Mouse (Mus musculus) stomach, embryonic 14.5 days (tissue): ENCODE data around the gene Lrmda. TPM values are rescaled to one million over a fixed set of nuclear protein-coding genes. Genes with fewer than 3 reads are reported as not detected.

Experiments used
- ATAC-seq: fragments of 200-750 bp; cut with Nextera tagmentation; 2 replicates; pipeline ENCODE4 v1.8.0; 2017; ENCODE audit warnings: low read depth, moderate TSS enrichment; ENCODE audit not compliant: insufficient number of reproducible peaks, insufficient read depth, low FRiP score
- H3K27ac ChIP-seq: fragments of 300-500 bp; sonication (generic); 2 replicates; pipeline ENCODE4 v1.5.1; 2014; ENCODE audit warnings: mild to moderate bottlenecking, low read length, moderate library complexity, mixed read lengths
- H3K27me3 ChIP-seq: fragments of 300-500 bp; sonication (generic); 2 replicates; pipeline ENCODE4 v1.6.1; 2014; ENCODE audit warnings: low read length, control low read depth, mixed read lengths; ENCODE audit not compliant: control insufficient read depth, insufficient read depth
- H3K36me3 ChIP-seq: fragments of 300-500 bp; sonication (generic); 2 replicates; pipeline ENCODE4 v1.6.1; 2014; ENCODE audit warnings: mild to moderate bottlenecking, control low read depth, low read length, moderate library complexity, mixed read lengths; ENCODE audit not compliant: control insufficient read depth, insufficient read depth
- H3K4me1 ChIP-seq: fragments of 300-500 bp; sonication (generic); 2 replicates; pipeline ENCODE4 v1.6.1; 2014; ENCODE audit warnings: low read length, control low read depth, mixed read lengths; ENCODE audit not compliant: control insufficient read depth, insufficient read depth
- H3K4me2 ChIP-seq: fragments of 300-500 bp; sonication (generic); replicated peaks from 2 replicates; pipeline ENCODE4 v1.6.1; 2014; ENCODE audit warnings: low read depth, low read length, control low read depth
- H3K4me3 ChIP-seq: fragments of 300-500 bp; sonication (generic); 2 replicates; pipeline ENCODE4 v1.5.1; 2014; ENCODE audit warnings: low read depth, low read length, control low read depth
- H3K9ac ChIP-seq: fragments of 300-500 bp; sonication (generic); replicated peaks from 2 replicates; pipeline ENCODE4 v1.6.1; 2014; ENCODE audit warnings: low read depth, mild to moderate bottlenecking, control low read depth, low read length, moderate library complexity, mixed read lengths
- H3K9me3 ChIP-seq: fragments of 300-500 bp; sonication (generic); 2 replicates; pipeline ENCODE4 v1.6.1; 2016; ENCODE audit warnings: low read depth, low read length, control low read depth; ENCODE audit not compliant: control insufficient read depth
- WGBS: fragments of 180-500 bp; shearing (Covaris S2); extraction: QIAGEN DNeasy Blood & Tissue Kit; methylation state at CpG from one replicate; pipeline ENCODE4 v1.1.7; 2014; 5-methylcytosine and 5-hydroxymethylcytosine counted together
- polyA plus RNA-seq: library from polyadenylated mRNA; unstranded; fragments of >200 nt; fragmentation: Nextera tagmentation; extraction: Ambion mirVana; gene quantifications from 2 replicates; pipeline ENCODE4 v1.2.1, GENCODE M21; 2014

Lrmda gene
- polyA plus RNA-seq, 1 experiment from 2014 or later, result 0.46 TPM

DNA sequence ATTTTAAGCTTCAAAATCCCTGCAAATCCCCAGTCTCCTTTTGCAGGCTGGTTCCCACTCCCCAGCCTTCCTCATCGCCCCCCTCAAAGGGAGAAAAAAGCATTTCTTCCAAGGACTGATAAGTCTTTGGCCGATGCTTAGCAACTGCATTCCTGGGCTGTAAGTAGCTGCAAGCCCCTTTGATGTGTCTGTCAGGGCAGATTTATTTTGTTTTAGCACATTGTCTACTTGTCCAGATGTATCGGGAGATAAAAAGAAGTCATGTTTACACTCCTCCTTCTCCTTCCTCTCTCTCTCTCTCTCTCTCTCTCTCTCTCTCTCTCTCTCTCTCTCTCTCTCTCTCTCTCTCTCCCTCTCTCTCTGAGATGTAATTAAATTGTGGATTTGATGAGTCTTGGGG is 787.8 kb downstream of the Lrmda start:
- H3K4me2 ChIP-seq, result no peak overlapping the region
- H3K9me3 ChIP-seq, result no peaks in the 10 kb centered on the region
- no peak for ATAC-seq
- no peak overlapping the region for H3K9ac ChIP-seq
- H3K4me3 ChIP-seq, result no peak overlapping the region
- no peaks in the 10 kb centered on the region for H3K27me3 ChIP-seq
- peak overlapping the region; percentile 2; the same call in 1 of the 2 replicates for H3K27ac ChIP-seq
- H3K4me1 ChIP-seq, result peaks cover 30% of the 10 kb centered on the region
- no peaks in the 10 kb centered on the region for H3K36me3 ChIP-seq
- 10% methylated on average over 3 of the region's 3 CpGs for WGBS

DNA sequence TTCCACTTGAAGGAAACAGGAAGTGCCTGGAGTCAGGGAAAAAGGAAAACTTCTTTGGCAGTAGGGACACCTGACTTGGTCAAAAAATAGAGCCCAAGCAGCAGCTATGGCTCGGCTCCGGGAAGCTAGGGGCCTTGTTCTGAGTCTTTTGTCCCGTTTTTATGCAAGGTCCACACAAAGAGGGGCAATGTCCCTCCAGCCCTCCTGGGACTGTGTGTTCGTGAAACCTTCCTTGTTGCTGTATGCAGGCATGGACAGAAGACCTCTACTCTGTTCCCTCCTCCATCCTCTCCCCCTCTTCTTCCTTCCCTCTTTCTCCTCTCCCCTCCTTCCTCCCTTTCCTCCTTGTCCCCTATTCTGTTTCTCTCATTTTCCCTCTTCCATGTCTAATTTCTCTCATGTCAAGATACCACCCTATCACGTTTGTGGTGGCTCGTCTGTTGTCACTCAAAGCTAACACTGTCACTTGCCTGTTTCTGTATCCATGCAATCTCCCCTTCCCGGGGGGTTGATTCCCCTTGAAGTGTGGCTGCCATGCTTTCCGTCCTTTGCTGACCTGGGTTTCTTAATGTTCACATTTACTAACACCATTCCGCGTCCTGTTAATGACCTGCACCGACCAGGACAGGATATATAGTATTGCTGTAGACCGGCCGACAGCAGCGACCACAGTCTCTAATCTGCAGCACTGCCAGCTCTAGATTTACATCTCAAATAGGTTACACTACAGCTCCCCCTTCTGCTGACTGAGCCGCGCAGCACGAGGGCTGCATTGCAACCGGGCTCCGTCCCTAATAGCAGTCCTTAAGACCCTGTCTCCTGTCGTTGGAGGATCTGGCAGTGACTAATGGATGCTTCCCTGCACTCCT is 788.4 kb downstream of the Lrmda start:
- 4% methylated on average over 20 of the region's 20 CpGs for WGBS
- Histone ChIP-seq H3K4me3 (no peak overlapping the region), H3K9ac (no peak overlapping the region)

DNA sequence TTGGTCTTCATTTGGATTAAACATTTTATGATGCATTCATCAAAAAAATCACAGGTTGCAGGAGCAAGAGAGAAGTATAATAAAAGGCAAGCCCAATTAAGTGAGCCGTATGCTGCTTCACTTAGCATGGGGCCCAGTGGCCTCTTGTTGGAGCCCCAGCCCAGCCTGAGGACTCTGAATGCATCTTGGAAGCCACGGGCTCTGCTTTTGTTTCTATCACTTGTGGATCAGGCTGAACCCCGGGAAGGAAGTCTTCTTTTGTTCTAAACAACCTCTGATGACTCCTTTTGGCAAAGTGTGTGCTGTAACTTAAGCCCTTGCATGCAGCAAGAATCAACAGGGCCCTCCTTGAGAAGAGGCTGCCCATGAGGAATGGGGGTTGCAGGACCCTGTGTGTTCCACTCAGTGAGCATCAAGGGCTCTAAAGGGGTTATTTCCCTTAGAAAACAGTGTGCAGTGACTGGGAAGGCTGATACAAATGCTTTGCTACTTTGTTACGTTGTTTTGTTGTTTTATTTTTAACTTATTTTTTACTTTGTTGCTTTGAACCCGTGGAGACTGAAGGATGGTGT is 789.2 kb downstream of the Lrmda start:
- Histone ChIP-seq H3K4me1 (peaks cover 38% of the 10 kb centered on the region), H3K4me3 (no peak overlapping the region), H3K9me3 (no peaks in the 10 kb centered on the region), H3K27ac (peak overlapping the region; percentile 68; the same call in 1 of the 2 replicates), H3K27me3 (no peaks in the 10 kb centered on the region), H3K36me3 (no peaks in the 10 kb centered on the region), H3K9ac (no peak overlapping the region), H3K4me2 (no peak overlapping the region)
- WGBS, result 41% methylated on average over 5 of the region's 5 CpGs
- ATAC-seq, result no peak

More for the DNA sequence above, 788.4 kb downstream of the Lrmda start:
- Histone ChIP-seq H3K27ac (peak overlapping the region; percentile 68; the same call in 1 of the 2 replicates), H3K36me3 (no peaks in the 10 kb centered on the region), H3K9me3 (no peaks in the 10 kb centered on the region), H3K4me1 (peaks cover 33% of the 10 kb centered on the region), H3K27me3 (no peaks in the 10 kb centered on the region), H3K4me2 (peak overlapping the region; percentile 34)
- ATAC-seq, result peak; percentile 83; the same call in 1 of the 2 replicates

DNA sequence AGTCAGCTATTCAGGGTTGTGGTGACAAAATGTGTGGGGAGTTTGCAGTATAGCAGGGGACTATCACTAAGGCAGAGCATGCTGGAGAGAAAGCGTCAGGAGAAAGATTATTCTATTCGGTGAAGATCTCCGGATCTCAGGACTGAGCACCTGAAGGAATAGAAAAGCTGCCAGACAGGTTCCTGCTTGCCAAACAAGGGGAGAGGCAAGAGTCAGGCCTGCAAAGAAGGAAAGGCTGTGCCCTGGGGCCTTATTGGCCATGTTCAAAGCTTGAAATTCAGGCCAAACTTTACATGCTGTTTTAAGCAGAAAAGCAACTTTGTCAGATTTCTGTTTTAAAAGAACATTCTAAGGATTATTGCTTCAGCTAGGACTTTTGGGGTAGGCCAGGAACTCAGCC is 789.7 kb downstream of the Lrmda start:
- no peaks in the 10 kb centered on the region for H3K9me3 ChIP-seq
- WGBS, result 61% methylated on average over 3 of the region's 3 CpGs
- no peak for ATAC-seq

GRCm38 (mm10) chr14:22810531-22810930 is 791.0 kb downstream of the Lrmda start:
- H3K9ac ChIP-seq, result no peak overlapping the region
- peaks cover 47% of the 10 kb centered on the region for H3K4me1 ChIP-seq
- 44% methylated on average over 1 of the region's 1 CpGs for WGBS
- 0 out of 2 replicates have a peak overlapping the region, but pooled peaks have one; percentile 68 for H3K27ac ChIP-seq
- no peaks in the 10 kb centered on the region for H3K27me3 ChIP-seq
- H3K4me3 ChIP-seq, result no peak overlapping the region
- no peaks in the 10 kb centered on the region for H3K36me3 ChIP-seq
- H3K9me3 ChIP-seq, result no peaks in the 10 kb centered on the region
- ATAC-seq, result no peak
- no peak overlapping the region for H3K4me2 ChIP-seq

More for the DNA sequence above, 789.7 kb downstream of the Lrmda start:
- Histone ChIP-seq H3K27ac (peak overlapping the region; percentile 68; the same call in 1 of the 2 replicates), H3K4me1 (peaks cover 43% of the 10 kb centered on the region), H3K4me2 (no peak overlapping the region), H3K36me3 (no peaks in the 10 kb centered on the region), H3K9ac (no peak overlapping the region), H3K4me3 (no peak overlapping the region), H3K27me3 (no peaks in the 10 kb centered on the region)

- no peak overlapping the region for H3K4me2 ChIP-seq
- H3K4me1 ChIP-seq, result peaks cover 38% of the 10 kb centered on the region
- H3K4me3 ChIP-seq, result no peak overlapping the region
- H3K27ac ChIP-seq, result peak overlapping the region; percentile 4; the same call in 1 of the 2 replicates
- H3K27me3 ChIP-seq, result no peaks in the 10 kb centered on the region
- H3K9ac ChIP-seq, result no peak overlapping the region
- WGBS, result 31% methylated on average over 6 of the region's 6 CpGs
- H3K9me3 ChIP-seq, result no peaks in the 10 kb centered on the region
- no peak for ATAC-seq
- no peaks in the 10 kb centered on the region for H3K36me3 ChIP-seq
Observed at GRCm38 (mm10) chr14:22812824-22813223, 793.3 kb downstream of the Lrmda start.

DNA sequence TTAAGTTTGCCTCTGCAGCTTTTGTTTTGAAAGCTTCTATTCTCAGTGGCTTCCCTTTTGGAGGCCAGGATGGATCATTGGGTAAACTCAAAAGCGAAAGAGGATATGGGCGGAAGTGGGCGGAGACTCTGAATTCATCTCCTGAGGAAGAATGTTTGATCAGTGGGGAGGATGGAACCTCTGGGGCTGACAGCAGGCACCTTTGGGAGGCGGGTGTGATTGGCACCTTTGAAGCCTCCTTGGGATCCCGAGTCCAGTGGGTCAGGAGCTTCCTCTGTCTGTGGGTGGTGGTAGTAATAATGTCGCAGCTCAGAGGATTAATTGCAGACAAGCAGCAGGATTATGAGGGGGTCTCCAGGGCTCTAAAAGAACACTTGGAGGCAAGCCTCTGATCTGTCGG is 793.9 kb downstream of the Lrmda start:
- no peak overlapping the region for H3K4me2 ChIP-seq
- no peaks in the 10 kb centered on the region for H3K27me3 ChIP-seq
- no peak for ATAC-seq
- H3K27ac ChIP-seq, result peak overlapping the region; percentile 4; the same call in 1 of the 2 replicates
- 21% methylated on average over 7 of the region's 7 CpGs for WGBS
- no peak overlapping the region for H3K4me3 ChIP-seq
- H3K9me3 ChIP-seq, result no peaks in the 10 kb centered on the region
- no peaks in the 10 kb centered on the region for H3K36me3 ChIP-seq
- H3K4me1 ChIP-seq, result peaks cover 33% of the 10 kb centered on the region
- H3K9ac ChIP-seq, result no peak overlapping the region

DNA sequence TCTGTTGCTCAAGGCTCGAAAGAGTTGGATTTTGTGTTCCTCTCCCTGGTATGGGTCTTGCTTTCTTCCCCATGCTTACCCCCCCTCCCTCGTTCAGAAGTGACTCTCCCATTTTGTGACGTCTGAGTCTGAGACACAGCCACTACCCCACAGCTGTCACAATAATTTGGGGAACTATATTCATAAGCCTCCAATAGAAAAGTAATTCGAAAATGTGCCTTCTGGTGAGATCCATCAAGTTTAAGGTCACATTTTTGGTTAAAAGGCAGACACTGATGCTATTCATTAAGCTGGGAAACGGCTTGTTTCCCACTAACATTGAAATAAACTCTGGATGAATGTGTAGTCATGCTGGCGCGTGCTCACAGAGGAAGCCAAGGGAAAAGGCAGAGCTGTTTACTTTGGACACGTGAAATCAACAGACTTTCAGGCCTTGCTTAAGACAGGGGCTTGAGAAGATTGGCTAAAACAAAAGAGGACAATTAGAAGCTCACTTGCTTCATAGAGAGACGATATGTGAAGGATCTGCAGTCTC is 795.4 kb downstream of the Lrmda start:
- Histone ChIP-seq H3K27ac (no peak overlapping the region), H3K36me3 (no peaks in the 10 kb centered on the region), H3K4me2 (no peak overlapping the region), H3K9me3 (no peaks in the 10 kb centered on the region), H3K9ac (no peak overlapping the region), H3K4me3 (no peak overlapping the region), H3K27me3 (no peaks in the 10 kb centered on the region), H3K4me1 (peaks cover 19% of the 10 kb centered on the region)
- 40% methylated on average over 9 of the region's 9 CpGs for WGBS
- ATAC-seq, result no peak
